Mouse (Mus musculus): ENCODE results near the gene Nuak1.

The Nuak1 gene

DNA sequence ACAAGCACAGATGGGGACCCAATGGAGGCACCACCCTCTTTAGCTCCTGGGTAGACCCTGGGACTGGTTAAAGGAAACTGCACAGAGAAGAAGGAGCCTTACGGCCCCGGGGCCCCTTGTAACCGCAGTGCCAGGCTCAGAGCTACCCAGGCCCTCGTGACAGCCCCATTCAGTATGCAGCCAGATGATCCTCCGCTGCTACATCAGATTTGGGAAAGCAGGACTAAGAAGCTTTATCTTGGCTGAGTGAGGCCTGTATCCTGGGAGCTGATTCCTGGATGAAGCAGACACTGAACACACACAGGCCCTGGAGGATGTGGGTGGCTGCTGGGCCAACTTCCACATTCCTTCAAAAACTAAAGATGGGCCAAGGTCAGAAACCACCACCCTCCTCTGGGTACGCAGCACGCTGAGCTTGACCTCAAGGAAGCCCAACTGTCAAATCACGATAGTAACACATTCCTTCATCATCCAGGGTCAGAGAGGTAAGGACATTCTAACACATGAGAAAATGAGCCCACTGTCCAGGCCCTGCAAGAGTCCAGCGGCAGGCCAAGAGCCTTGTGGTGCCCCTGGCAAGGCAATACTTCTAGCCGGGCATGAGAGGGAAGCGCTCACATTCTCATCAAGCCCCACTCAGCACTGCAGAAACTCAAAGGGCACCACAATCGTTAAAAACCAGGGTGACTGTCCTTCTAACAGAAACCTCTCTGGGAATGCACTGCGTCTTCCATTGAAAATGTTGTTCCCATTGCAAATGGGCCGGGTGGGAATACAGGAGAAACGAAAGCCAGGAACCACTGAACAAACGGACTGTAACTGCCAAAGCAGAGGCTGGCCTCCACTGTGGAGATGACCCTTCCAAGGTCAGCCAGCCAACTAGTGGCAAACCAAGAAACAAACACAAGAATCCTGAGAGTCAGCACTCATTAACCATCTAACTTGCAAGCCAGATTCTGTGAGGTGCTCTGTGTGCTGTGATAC, 29.0 kb downstream of the Nuak1 start:
- no peak for DNase-seq (ENCODE audit: low read depth, low spot score)

DNA sequence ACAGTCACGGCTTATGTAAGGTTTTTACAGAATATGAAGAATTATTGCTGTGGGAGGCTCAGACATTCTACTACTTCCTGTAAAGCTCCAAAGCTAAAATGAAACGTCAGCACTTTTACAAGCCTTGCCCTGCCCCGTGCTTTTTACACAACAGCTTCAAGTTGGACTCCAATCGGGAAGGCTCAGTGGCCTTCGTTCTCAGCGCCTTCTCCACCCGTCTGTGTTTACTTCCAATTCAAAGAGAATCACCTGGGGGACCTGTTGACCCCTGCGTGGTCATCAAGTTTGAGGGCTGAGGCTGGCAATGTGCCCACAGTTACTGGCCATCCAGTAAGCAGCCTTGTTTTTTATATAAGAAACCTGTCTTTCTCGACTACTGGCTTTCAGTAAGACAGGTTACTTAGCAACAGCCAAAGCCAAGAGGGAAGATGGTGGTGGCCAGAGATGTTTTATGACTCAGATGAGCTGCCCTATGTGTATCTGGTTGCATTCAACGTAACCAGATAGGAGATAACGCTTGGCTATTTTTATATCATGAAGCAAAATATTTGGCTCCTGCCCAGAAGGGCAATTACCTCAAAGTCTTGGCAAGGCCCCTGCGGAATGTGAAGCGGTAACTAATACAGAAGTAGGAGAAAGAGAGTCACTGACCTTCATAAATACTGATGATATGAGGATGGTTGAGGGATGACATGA, 31.3 kb downstream of the Nuak1 start:
- DNase-seq (ENCODE audit: low read depth, low spot score), result no peak

DNA sequence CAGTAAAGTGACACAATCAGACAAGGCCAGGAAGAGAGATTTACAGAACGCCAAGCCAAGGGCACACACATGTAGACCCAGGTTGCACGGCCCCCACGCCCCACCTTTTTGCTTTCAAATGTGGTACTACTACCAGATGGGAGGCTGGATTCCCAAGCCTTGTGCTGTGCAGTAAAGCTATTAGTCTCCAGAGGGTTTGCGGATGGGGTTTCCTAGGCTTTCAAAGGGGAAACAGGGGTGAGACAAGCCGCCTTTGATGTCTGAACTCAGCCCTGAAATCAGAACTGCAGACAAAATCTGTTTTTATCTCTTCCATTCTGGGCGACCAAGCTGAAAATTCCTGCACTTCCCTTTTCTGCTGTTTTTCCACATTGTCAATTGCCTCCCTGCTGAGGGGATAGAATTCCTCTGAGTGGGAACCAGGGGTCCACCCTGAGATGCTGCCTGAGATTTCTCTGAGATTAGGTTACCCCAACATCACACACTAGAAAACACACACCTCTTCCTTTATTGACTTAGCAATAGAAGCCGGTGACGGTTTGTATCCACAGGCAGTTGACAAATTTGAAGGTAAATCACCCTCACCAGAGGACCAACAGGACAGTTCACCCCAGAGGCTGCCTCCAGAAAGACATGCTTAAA, 35.1 kb downstream of the Nuak1 start:
- DNase-seq (ENCODE audit: low read depth, low spot score), result no peak

DNA sequence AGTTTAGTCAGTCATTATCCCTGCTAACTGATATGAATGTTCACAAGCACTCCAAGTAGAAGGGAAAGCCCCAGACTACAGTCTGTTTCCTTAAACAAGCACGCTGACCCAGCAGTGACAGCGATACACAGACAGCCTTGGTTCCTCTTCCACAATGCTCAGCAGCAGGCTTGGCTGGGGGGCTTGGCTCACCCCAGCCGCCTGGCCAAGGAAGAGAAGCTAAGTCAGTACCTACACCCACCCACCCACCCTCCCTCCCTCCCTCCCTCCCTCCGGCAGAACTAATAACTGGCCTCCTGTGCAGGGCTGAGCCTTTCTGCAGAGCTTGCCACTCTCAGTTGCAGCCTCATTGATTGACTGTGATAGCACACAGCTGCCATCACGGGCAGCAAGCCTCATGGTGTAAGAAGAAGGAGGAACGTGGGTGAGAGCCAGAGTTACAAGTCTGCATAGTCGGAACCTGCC, 38.5 kb downstream of the Nuak1 start:
- no peak for DNase-seq (ENCODE audit: low read depth, low spot score)

DNA sequence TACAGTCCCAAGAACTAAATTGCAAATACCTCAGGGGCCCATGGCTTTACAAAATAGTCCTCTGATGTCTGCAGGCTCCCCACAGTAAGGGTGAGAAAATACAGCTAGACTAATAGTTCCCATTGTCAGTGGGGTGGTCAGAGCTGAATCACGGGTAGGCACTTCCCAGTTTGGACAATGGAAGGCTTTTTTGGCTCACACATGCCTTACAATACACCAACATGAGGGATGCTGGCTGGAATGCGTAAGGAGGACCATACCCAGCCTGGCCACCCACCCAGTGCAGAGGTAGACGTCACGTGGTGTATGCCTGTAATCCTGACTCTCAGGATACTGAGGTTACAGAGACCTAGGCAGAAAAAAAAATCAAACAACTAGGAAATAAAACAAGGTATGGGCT, 39.2 kb downstream of the Nuak1 start:
- DNase-seq (ENCODE audit: low read depth, low spot score), result no peak

DNA sequence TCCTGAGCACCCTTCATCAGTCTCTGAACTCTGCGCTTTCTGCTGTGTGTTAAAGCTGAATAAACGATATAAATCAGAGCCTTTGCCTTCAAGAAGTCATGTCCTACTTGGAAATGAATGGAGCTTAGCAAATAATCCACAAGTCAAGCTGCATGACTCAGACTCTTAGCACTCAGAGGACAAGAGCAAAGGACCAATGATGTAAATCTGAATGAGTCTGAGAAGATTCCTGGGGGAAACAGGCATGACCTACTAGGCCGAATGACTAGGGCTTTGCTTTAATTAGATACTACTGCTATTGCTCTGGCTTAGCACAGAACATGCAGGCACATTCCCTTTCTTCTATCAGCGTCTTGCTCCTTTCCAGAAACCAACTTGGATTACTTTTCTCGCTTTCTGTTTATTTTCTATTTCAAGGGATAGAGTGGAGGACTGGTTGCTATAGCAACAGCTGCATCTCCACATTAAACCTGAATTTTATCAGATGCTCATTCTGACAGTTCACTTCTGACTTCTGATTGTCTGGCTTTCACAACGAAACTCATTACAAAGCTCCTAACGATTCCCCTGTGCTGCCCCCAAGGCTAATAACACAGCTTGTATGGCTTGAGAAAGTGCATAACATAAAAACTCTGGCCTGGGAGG, 40.2 kb downstream of the Nuak1 start:
- DNase-seq (ENCODE audit: low read depth, low spot score), result no peak

DNA sequence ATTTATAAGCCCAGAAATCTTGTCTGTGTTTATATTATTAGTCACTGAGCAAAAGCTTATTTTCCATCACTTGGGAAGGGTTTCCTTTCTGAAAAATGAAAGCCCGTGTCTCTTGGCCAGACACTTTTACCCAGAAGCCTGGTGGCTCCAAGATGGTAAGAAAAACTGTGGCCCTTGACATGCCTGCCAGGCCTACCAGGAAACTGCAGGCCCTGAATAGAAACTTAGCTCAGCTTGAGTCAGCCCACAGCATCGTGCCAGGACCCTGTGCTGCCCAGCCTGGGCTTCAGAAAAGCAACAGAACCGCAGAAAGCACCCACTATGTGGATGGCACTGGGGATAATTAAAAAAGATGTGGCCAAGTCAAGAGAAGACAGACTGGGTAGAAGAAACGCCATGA, 43.1 kb downstream of the Nuak1 start:
- DNase-seq (ENCODE audit: low read depth, low spot score), result no peak

DNA sequence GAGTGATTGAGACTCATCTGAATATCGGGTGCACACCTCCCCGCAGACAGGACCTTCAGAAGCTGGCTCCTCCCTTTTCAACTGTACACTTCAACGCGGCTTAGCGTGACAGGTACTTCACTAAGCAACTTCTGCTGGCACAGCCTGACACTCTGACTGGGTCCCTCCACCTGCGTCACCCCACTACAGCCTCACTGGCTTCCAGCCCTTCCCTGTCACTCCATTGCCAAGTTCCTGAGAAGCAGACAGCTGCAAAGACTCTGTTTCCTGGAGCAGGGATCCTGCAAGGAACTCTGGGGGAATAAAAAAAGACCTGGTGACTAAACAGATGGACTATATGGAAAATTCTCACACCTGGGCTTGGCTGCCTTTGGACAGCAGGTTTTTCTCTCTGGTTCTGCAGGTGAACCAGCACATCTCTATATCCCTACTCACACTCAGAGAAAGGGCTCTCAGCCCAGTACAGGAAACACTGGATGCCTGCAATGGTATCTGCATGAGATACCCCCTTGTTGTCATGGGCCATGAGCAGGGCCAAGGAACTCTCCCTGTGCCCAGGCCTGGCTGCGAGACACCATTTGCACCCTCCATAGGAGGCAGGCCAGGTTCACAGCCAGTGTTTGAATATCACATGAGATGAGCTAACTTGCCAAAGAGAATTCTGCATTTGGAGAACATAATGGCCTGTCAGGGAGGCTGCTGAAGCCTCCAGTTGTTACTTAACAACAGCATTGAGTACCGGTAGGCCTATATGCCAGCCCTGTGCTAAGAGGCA, 44.3 kb downstream of the Nuak1 start:
- no peak for DNase-seq (ENCODE audit: low read depth, low spot score)

DNA sequence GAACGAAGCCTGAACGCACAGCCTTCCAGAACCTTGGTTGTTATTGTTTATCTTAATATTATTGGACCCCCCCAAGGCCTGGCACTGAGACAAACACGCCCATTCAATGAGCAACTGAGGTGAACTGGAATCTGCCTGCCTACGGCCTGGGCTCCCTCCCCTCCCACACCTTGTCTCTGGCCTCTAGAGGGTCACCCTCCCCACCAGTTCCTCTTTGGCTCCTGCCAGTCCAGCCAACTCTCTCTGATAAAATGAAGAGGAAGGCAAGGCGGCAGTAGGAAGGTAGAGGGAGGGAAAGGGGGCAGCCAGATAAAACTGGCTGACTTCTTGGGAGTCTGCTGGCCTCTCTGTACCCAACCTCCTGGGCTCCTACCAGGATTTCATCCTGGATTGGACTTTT, 45.1 kb downstream of the Nuak1 start:
- DNase-seq (ENCODE audit: low read depth, low spot score), result no peak

DNA sequence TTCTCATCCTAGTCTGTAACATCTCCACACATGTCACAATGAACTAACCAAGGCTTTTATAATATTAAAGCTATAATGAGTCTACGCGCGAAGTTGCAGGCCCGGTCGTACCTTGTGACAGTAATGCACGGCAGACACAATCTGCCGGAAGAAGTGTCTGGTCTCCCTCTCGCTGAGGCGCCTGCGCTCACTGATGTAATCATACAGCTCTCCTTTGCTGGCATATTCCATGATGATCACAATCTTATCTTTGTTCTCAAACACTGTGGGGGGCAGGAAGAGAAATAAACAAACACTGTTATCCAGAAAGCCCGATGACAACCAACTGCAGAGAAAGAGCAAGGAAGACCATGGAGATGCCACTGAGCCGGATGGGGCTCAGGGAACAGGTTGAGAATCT, 46.5 kb downstream of the Nuak1 start:
- DNase-seq (ENCODE audit: low read depth, low spot score), result no peak

DNA sequence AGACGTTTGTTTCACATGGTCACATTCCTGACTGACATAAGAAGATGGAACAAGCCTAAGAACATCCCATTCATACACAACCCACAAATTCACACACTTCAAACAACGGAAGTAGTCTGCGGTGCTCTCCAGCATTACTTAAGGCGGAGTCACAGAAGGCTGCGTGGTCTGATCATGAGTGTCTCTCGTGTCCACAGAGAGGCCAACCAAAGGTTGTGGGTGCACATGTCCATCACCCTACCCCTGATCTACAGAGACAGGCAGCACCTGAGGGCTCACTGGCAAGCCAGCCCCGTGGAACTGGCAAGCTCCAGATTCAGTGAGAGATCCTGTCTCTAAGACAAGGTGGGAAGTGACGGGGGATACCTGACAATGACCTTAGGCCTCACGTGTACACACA, 47.0 kb downstream of the Nuak1 start:
- DNase-seq (ENCODE audit: low read depth, low spot score), result no peak

DNA sequence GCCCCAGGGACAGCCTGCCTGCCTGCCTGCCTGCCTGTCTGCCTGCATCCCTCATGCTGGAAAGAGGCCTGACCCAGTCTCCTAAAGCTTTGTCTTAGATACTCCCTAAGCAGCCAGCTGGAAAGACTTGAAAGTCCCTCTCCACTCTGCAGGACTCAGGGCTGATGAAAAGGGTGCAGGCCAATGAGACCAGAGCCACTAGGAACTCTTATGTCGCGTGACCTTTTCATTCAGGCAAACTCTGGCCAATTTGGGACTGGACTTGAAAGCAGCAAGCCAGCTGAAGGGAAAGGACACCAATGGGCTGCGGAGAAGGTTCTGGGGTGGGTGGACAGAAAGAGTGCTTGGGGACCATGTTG, 47.7 kb downstream of the Nuak1 start:
- no peak for DNase-seq (ENCODE audit: low read depth, low spot score)

DNA sequence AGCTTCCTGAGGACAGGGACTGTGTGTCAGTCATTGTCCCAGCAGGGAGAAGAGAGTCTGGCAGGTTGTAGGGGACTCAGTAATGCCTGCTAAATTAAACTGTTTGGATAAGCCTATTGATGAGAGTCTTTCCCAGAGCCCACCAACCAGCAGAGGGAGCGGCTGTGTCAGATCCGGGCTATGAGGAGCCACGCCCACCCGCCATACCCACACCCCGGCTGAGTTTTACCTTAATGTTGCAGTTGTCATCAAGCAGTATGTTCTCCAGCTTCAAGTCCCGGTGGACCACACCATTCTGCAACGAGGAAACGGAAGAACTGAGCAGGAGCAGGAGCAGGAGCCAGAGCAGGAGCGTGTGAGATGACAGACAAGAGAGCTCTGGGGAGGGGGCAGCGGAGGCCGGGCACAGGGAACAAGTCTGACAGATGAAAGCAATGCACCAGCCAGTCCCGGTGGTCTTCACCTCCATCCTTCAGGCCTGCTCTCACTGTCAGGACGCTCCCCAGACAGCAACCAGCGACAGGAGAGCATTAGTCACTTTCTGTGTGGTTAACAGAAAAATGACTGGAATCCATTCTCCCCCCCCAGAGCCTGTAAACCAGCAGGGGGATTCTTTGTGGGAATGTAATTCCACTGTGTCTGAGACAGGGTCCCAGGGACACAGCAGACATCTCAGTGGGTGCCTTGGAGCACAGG, 48.2 kb downstream of the Nuak1 start:
- DNase-seq (ENCODE audit: low read depth, low spot score), result no peak

DNA sequence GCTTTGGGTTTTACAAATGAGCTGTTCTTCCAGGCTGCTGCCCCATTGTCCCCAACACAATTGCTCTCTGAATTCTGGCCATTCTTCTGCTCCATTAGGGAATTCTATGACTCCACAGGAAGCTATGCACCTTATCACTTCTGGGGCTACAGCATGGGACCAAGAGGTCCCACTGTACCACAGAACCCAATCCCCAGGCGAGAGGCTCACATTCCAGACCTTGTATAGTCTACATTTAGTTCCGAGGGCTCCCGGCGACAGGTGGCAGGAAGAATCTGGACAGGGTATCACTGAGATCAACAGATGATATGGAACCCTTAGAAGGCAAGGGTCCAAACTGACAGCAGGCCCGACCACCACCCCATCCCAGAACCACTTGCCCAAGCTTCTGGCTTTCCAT, 50.7 kb downstream of the Nuak1 start:
- DNase-seq (ENCODE audit: low read depth, low spot score), result no peak

DNA sequence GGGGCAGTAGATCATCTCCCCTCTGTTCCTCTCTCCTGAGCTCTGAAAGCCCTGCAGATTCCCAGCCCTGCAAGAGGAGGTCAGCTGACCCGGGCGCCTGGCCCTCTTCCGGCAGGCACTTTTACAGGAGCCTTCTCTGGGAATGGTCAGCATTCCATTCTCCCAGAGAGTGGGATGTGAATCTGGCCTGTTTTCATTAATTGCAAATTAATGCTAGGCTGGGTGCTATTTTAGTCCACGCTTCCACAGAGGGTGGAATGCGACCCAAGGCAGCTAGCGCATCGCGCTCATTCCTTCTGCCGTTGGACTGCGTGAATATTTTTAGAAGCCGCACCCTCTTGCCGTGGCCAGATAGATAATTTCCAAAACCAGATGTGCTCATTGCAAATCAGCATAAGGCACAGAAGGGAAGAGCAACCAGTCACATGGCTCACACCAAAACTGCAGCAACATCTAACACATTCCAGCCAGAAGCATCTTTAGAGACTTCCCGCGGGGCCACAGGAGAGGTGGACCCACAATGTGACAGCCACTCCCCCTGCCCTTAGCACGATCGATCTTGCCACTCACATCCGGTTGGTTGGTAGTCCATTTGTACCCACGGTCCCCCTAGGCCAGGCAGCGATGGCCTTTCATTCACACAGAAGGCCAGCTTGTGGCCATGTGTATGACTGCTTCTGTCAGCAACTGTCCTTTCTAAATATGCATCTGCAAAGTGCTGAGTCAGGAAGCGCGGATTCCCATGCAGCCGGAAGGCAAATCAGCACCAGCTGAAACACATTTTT, 51.8 kb downstream of the Nuak1 start:
- DNase-seq (ENCODE audit: low read depth, low spot score), result no peak

DNA sequence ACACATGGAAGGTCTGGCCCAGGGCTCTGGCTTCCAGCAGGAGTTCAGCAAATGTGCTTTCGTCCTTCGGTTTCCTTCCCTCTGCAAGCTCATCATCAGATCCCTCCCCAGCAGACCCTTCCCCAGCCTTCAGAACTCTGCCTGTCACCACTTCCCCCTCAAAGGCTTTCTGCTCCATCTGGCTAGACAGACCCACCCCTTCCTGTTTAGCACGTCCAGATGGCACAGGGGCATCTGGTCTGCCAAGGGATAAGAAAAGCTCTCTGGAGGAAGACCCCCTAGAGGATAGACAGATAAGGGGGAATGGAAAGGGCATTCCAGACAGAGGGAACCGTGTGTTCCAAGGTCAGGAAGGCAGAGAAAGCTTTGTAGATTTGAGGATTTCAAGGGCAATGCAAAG, 53.1 kb downstream of the Nuak1 start:
- no peak for DNase-seq (ENCODE audit: low read depth, low spot score)

DNA sequence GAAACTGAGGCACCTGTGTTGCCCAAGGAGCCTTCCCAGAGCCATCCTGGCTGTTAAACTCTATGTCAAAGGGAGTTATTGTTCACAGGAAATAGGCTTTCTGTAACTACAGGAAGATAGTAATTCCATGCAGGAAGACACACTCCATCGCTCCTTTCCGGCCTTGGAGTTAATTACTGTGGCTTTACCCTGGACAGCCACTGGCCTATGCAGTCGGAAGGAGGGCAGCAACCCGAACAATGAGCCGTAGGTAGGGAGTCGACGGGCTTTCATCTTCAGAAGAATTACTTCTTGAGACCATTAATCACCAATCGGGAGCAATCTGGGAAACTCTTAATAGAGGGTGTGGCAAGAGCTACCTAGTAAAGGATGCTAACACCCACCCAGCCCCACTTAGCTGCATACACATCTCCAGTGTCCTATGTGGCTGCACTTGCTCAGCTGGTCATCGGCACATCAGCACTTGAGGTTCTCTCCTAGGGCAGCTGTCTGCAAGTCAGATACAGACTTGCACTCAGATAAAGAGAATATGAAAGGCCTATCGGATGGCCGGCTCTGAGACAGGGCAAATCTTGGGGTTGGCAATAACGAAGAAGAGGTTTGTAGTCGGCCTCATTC, 53.7 kb downstream of the Nuak1 start:
- DNase-seq (ENCODE audit: low read depth, low spot score), result no peak

DNA sequence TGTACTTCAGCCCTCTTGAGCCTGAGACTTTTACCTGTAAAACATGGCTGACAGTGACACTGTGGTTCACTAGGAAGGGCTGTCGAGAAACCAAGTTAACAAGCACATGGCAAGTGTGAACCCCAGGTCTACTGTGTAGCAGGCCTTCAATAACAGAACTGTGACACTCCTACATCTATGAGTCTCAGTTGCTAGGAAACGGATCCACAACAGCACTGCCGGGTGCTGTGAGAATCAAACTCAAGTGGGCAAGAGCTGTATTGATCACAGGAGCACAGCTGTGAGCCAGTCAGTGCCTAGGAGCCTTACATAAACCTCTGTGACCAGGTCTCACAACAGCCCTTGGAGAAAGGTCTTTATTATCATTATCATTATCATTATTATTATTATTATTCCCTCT, 54.2 kb downstream of the Nuak1 start:
- DNase-seq (ENCODE audit: low read depth, low spot score), result no peak

DNA sequence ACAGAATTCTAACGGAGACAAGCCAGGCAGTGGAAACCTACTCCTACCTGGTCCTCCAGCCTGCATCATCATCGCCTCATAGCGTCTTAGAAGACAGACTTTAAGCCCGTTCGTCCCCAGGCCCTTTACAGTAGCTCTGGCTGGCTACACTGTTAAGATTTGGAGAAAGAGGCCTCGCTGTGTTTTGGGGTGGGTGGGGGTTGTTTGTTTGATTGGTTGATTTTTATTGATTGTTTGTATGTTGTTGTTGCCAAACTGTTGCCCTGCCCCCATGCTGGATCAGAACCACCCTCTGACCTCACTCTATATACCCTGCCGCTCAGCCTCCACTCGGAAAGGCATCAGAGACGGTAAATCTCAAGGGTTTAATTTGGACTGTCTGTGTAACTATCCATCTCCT, 55.6 kb downstream of the Nuak1 start:
- no peak for DNase-seq (ENCODE audit: low read depth, low spot score)
